Mouse (Mus musculus): ENCODE measurements around the gene Cog2. TPM values are rescaled to one million over a fixed set of nuclear protein-coding genes. Genes with fewer than 3 reads are reported as not detected.

Cog2 gene
- total and polyA plus RNA-seq, 3 experiments: 11.5 to 28.4 (median 25.9) TPM

DNA sequence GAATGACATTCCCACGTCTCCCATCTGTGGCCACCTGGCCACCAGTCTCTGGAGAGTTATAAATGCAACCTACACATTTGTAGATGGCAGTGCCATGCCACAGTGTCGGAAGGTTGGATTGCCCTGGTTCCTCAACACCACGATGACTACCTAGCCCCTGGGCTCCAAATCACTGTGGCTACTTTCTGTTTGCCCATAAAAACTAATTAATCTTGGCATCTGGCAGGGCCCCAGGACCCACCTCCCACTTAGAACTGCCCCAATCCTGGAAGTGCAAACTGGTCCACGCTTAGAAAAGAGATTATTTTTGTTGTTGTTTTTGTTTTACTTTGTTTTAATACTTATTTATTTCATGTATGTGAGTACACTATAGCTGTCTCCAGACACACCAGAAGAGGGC lies 24.3 kb upstream of the Cog2 start:
- Histone ChIP-seq H3K4me1 (ENCODE audit: control insufficient read depth, insufficient read depth, low read length) (no peaks in the 10 kb centered on the region), H3K4me3 (no peak overlapping the region), H3K9ac (ENCODE audit: low read depth, low read length) (no peak overlapping the region), H3K79me2 (replicated peaks; ENCODE audit: control insufficient read depth, insufficient read depth, low read length) (no peaks in the 10 kb centered on the region), H3K36me3 (ENCODE audit: control insufficient read depth, insufficient read depth, low read length) (no peaks in the 10 kb centered on the region), H3K27ac (no peak overlapping the region), H3K27me3 (ENCODE audit: control insufficient read depth, insufficient read depth, low read length) (no peaks in the 10 kb centered on the region; the same call in 1 of the 2 replicates)
- no peak for TF ChIP-seq CTCF (IDR thresholded peaks at IDR 0.05)
- no peak for TF ChIP-seq POLR2A (IDR thresholded peaks at IDR 0.05; ENCODE audit: insufficient read depth, low read depth, low read length)
- TF ChIP-seq EP300 (IDR thresholded peaks at IDR 0.05; ENCODE audit: insufficient read depth, low read depth, low read length): no peak
- intact Hi-C loops (cut with DNase I): no loop called here
- 78% methylated on average over 4 of the region's 4 CpGs for WGBS
- DNase-seq: no peak

DNA sequence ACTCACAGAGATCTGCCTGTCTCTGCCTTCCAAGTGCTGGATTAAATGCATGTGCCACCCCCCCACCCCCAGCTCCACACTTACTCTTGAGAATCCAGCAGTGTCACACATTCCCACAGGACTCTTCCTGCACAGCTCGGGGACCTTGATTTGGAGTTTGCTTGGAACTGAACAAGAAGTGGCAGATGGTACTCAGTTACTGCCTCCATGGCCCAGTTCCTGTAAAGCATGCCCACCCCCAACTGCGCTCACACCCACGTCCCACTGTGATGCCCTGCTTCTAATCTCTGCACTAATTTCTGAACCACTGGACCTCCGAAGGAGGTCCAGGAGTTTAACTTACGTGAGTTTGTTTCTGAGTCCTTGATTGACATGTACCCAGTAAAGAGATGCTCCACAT lies 23.7 kb upstream of the Cog2 start:
- no peak overlapping the region for H3K4me3 ChIP-seq
- no peak overlapping the region for H3K27ac ChIP-seq
- intact Hi-C loops (cut with DNase I): no loop called here
- H3K27me3 ChIP-seq (ENCODE audit: control insufficient read depth, insufficient read depth, low read length): no peaks in the 10 kb centered on the region; the same call in 1 of the 2 replicates
- no peak for TF ChIP-seq POLR2A (IDR thresholded peaks at IDR 0.05; ENCODE audit: insufficient read depth, low read depth, low read length)
- TF ChIP-seq EP300 (IDR thresholded peaks at IDR 0.05; ENCODE audit: insufficient read depth, low read depth, low read length): no peak
- TF ChIP-seq CTCF (IDR thresholded peaks at IDR 0.05): no peak
- H3K4me1 ChIP-seq (ENCODE audit: control insufficient read depth, insufficient read depth, low read length): no peaks in the 10 kb centered on the region
- H3K36me3 ChIP-seq (ENCODE audit: control insufficient read depth, insufficient read depth, low read length): no peaks in the 10 kb centered on the region
- 92% methylated on average over 5 of the region's 5 CpGs for WGBS
- H3K79me2 ChIP-seq (replicated peaks; ENCODE audit: control insufficient read depth, insufficient read depth, low read length): no peaks in the 10 kb centered on the region
- no peak overlapping the region for H3K9ac ChIP-seq (ENCODE audit: low read depth, low read length)
- no peak for DNase-seq

DNA sequence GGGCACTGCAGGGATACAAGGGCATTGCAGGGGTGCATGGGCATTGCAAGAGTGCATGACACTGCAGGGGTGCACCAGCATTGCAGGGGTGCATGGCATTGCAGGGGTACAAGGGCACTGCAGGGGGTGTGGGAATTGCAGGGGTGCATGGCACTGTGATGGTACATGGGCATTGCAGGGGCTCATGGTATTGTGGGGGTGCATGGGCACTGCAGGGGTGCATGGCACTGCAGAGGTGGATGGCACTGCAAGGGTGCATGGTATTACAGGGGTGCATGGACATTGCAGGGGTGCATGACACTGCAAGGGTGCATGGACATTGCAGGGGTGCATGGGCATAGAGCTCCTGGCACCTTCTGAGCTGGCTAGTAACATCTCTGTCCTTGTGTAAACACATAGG lies 22.2 kb upstream of the Cog2 start:
- no peak for TF ChIP-seq EP300 (IDR thresholded peaks at IDR 0.05; ENCODE audit: insufficient read depth, low read depth, low read length)
- no peak for TF ChIP-seq POLR2A (IDR thresholded peaks at IDR 0.05; ENCODE audit: insufficient read depth, low read depth, low read length)
- no peak for TF ChIP-seq CTCF (IDR thresholded peaks at IDR 0.05)
- H3K4me1 ChIP-seq (ENCODE audit: control insufficient read depth, insufficient read depth, low read length): no peaks in the 10 kb centered on the region
- no peaks in the 10 kb centered on the region; the same call in 1 of the 2 replicates for H3K27me3 ChIP-seq (ENCODE audit: control insufficient read depth, insufficient read depth, low read length)
- no peak overlapping the region for H3K27ac ChIP-seq
- no peak overlapping the region for H3K9ac ChIP-seq (ENCODE audit: low read depth, low read length)
- intact Hi-C loops (cut with DNase I): no loop called here
- no peaks in the 10 kb centered on the region for H3K36me3 ChIP-seq (ENCODE audit: control insufficient read depth, insufficient read depth, low read length)
- H3K4me3 ChIP-seq: no peak overlapping the region
- DNase-seq: no peak
- H3K79me2 ChIP-seq (replicated peaks; ENCODE audit: control insufficient read depth, insufficient read depth, low read length): no peaks in the 10 kb centered on the region

DNA sequence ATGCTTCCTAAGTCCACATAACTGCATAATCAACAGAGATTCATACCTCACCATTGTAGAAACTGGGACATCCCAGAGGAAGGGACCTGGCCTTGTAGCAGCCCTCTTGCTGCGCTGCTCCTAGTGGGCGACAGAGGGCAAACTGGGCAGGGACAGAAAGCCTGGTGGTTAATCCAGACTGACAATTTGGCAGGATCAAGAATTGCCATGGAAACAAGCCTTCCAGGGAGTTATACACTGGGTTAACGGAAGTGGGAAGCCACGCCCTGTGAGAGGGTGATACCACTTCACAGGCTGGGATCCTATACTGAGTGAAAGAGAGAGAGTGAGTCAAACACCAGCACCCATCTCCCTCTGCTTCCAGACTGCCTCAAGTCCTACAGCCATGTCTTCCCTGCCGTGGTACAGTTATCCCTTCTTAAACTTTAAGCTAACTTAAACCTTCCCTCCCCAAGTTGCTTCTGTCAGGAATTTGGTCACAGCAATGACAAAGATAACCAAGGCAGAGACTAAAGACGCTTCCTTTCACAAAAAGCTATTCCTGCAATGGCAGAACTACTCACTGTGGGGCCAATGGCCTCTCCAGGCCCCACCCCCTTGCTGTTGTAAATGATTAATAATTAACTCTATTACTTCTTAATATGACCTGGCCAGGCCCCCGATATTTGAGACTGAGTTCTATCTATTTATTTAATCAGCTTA lies 21.2 kb upstream of the Cog2 start:
- Histone ChIP-seq H3K27ac (no peak overlapping the region), H3K4me1 (ENCODE audit: control insufficient read depth, insufficient read depth, low read length) (no peaks in the 10 kb centered on the region), H3K4me3 (no peak overlapping the region), H3K79me2 (replicated peaks; ENCODE audit: control insufficient read depth, insufficient read depth, low read length) (no peaks in the 10 kb centered on the region), H3K9ac (ENCODE audit: low read depth, low read length) (no peak overlapping the region), H3K27me3 (ENCODE audit: control insufficient read depth, insufficient read depth, low read length) (no peaks in the 10 kb centered on the region; the same call in 1 of the 2 replicates), H3K36me3 (ENCODE audit: control insufficient read depth, insufficient read depth, low read length) (no peaks in the 10 kb centered on the region)
- TF ChIP-seq EP300 (IDR thresholded peaks at IDR 0.05; ENCODE audit: insufficient read depth, low read depth, low read length) (no peak), POLR2A (IDR thresholded peaks at IDR 0.05; ENCODE audit: insufficient read depth, low read depth, low read length) (no peak), CTCF (IDR thresholded peaks at IDR 0.05) (no peak)
- no peak for DNase-seq
- intact Hi-C loops (cut with DNase I): no loop called here
- 48% methylated on average over 7 of the region's 7 CpGs for WGBS

DNA sequence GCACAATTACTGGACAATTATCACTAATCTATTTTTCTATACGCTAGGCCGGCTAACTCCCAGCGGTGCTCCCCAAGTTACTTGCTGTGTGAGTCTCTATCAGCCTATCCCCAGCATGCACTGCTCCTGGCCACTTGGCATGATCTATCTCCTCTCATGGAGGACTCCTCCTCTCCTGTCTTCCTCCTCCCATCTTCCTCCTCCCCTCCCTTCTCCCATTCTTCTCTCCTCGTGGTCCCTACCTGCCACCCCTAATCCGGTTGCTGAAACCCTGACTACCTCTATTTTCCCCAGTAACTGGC lies 20.7 kb upstream of the Cog2 start:
- Histone ChIP-seq H3K27ac (no peak overlapping the region), H3K9ac (ENCODE audit: low read depth, low read length) (no peak overlapping the region), H3K27me3 (ENCODE audit: control insufficient read depth, insufficient read depth, low read length) (no peaks in the 10 kb centered on the region; the same call in 1 of the 2 replicates), H3K4me3 (no peak overlapping the region), H3K36me3 (ENCODE audit: control insufficient read depth, insufficient read depth, low read length) (no peaks in the 10 kb centered on the region), H3K79me2 (replicated peaks; ENCODE audit: control insufficient read depth, insufficient read depth, low read length) (no peaks in the 10 kb centered on the region), H3K4me1 (ENCODE audit: control insufficient read depth, insufficient read depth, low read length) (no peaks in the 10 kb centered on the region)
- intact Hi-C loops (cut with DNase I): no loop called here
- DNase-seq: no peak
- WGBS: 79% methylated on average over 5 of the region's 5 CpGs
- TF ChIP-seq POLR2A (IDR thresholded peaks at IDR 0.05; ENCODE audit: insufficient read depth, low read depth, low read length): no peak
- TF ChIP-seq EP300 (IDR thresholded peaks at IDR 0.05; ENCODE audit: insufficient read depth, low read depth, low read length): no peak
- TF ChIP-seq CTCF (IDR thresholded peaks at IDR 0.05): no peak

DNA sequence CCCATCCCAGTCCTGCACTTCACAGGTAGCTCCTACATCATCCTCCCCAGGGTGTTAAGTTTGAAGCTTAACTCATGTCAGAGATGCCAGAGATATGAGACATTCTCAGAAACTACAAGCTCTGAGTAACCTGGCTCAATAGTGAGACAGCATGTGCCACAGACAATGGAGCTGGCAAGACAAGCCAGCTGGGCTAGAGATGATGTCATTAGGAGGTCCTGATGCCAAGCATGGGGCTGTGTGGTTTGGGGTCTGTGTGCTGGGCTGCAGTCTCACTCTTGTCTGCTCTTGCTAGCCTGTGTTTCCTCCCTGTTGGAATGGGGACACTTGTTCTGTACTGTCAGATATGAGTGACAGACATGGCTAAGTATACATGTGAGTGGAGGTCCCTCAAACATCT lies 14.9 kb upstream of the Cog2 start:
- DNase-seq: no peak
- Histone ChIP-seq H3K9ac (ENCODE audit: low read depth, low read length) (no peak overlapping the region), H3K27me3 (ENCODE audit: control insufficient read depth, insufficient read depth, low read length) (no peaks in the 10 kb centered on the region), H3K36me3 (ENCODE audit: control insufficient read depth, insufficient read depth, low read length) (no peaks in the 10 kb centered on the region), H3K4me3 (no peak overlapping the region), H3K79me2 (replicated peaks; ENCODE audit: control insufficient read depth, insufficient read depth, low read length) (no peaks in the 10 kb centered on the region), H3K4me1 (ENCODE audit: control insufficient read depth, insufficient read depth, low read length) (no peaks in the 10 kb centered on the region), H3K27ac (no peak overlapping the region)
- TF ChIP-seq CTCF (IDR thresholded peaks at IDR 0.05): no peak
- no peak for TF ChIP-seq POLR2A (IDR thresholded peaks at IDR 0.05; ENCODE audit: insufficient read depth, low read depth, low read length)
- no peak for TF ChIP-seq EP300 (IDR thresholded peaks at IDR 0.05; ENCODE audit: insufficient read depth, low read depth, low read length)
- intact Hi-C loops (cut with DNase I): no loop called here

All from heart, adult 2 months (tissue).